ENCODE assay signal across 11 mouse cellular contexts in the genomic region with DNA sequence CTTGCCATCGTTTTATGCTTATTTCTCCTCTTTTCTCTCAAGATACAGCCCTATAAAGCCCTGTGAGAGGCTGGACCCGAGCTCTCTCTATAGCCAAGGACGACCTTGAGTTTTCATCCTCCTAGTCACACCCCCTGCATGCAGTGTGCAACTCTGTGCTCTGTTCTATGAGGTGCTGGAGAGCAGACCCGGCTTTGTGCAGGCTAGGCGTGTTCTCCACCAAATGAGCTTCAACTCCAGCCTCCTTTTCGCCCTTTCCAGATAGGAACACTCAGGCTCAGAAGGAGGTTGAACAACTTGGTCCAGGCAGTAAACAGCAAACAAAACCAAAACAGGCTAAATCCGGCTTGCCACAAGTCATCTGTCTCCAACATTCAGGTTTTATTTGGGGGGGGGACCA.
DNase-seq lines count a peak whose midpoint lies in the region; ATAC-seq lines count a peak whose summit lies in the region.
"Had no signal": no experiment of that assay in that cellular context is flagged by ENCODE, and none has a peak within 500 bp of the region (broad histone marks: within the 10 kb centered on the region; RNA-seq: fewer than 3 reads in every experiment).

No protein-coding gene starts in this region.

- no peak for ATAC-seq in hindbrain, embryonic 14.5 days (ENCODE audit: low FRiP score)
- no peak for ATAC-seq in hindbrain, embryonic 12.5 days (ENCODE audit: low FRiP score)
- ATAC-seq in midbrain, embryonic 15.5 days (replicated peaks): no peak
- no peak for ATAC-seq in midbrain, embryonic 11.5 days (ENCODE audit: low FRiP score)
- no peak for ATAC-seq in forebrain, embryonic 16.5 days
- ATAC-seq: Patski had no signal

- peaks cover 29% of the 10 kb centered on the region for H3K4me1 ChIP-seq in hindbrain, embryonic 14.5 days (replicated peaks; ENCODE audit: control insufficient read depth, insufficient read depth, low read length)
- H3K4me1 ChIP-seq in hindbrain, embryonic 12.5 days: peaks cover 26% of the 10 kb centered on the region
- H3K4me1 ChIP-seq in midbrain, embryonic 15.5 days: peaks cover 35% of the 10 kb centered on the region
- H3K4me1 ChIP-seq in midbrain, embryonic 11.5 days (ENCODE audit: control insufficient read depth, insufficient read depth, low read length): peaks cover 11% of the 10 kb centered on the region; the same call in 1 of the 2 replicates
- peaks cover 45% of the 10 kb centered on the region for H3K4me1 ChIP-seq in forebrain, embryonic 16.5 days (replicated peaks; ENCODE audit: control insufficient read depth, insufficient read depth, low read length)

- 0 out of 2 replicates have a peak overlapping the region, but pooled peaks have one; percentile 11 for H3K27ac ChIP-seq in hindbrain, embryonic 14.5 days
- H3K27ac ChIP-seq in hindbrain, embryonic 12.5 days: no peak overlapping the region
- H3K27ac ChIP-seq in midbrain, embryonic 15.5 days: peak overlapping the region; percentile 76
- H3K27ac ChIP-seq in midbrain, embryonic 11.5 days (ENCODE audit: low read depth, low read length): no peak overlapping the region
- peak overlapping the region; percentile 91 for H3K27ac ChIP-seq in forebrain, embryonic 16.5 days (ENCODE audit: low read length)
- H3K27ac ChIP-seq: macrophage had no signal

- DNase-seq in hindbrain, embryonic 14.5 days (ENCODE audit: low spot score): no peak
- no peak for DNase-seq in midbrain, embryonic 11.5 days (ENCODE audit: low spot score, missing footprints)
- no peak for DNase-seq in cerebellum, postnatal 14 days
- no peak for DNase-seq in left cerebral cortex, postnatal 25 days (ENCODE audit: low spot score in 2 of 2)
- DNase-seq: cerebellum, adult 2 months; right cerebral cortex, postnatal 4 days had no signal

- 81% methylated on average over 7 of the region's 7 CpGs for WGBS in hindbrain, embryonic 14.5 days
- 73% methylated on average over 7 of the region's 7 CpGs for WGBS in hindbrain, embryonic 12.5 days
- whole genome bisulfite sequencing in midbrain, embryonic 15.5 days: 69% methylated on average over 7 of the region's 7 CpGs
- WGBS in midbrain, embryonic 11.5 days: 66% methylated on average over 7 of the region's 7 CpGs
- 53% methylated on average over 7 of the region's 7 CpGs for WGBS in forebrain, embryonic 16.5 days

- intact Hi-C loops in left cerebral cortex, postnatal 25 days (cut with DNase I): no loop called here

- no peaks in the 10 kb centered on the region for H3K27me3 ChIP-seq in hindbrain, embryonic 14.5 days (ENCODE audit: control insufficient read depth, insufficient read depth, low read length)
- H3K27me3 ChIP-seq in hindbrain, embryonic 12.5 days: 0 out of 2 replicates have a peak, but pooled peaks cover 4% of the 10 kb centered on the region
- no peaks in the 10 kb centered on the region for H3K27me3 ChIP-seq in midbrain, embryonic 15.5 days (replicated peaks)
- H3K27me3 ChIP-seq in midbrain, embryonic 11.5 days (ENCODE audit: control insufficient read depth, insufficient read depth, low read length): no peaks in the 10 kb centered on the region; the same call in 1 of the 2 replicates
- no peaks in the 10 kb centered on the region for H3K27me3 ChIP-seq in forebrain, embryonic 16.5 days (replicated peaks; ENCODE audit: control insufficient read depth, insufficient read depth, low read length)
- H3K27me3 ChIP-seq: Patski had no signal

- no peak overlapping the region for H3K4me3 ChIP-seq in hindbrain, embryonic 14.5 days (replicated peaks; ENCODE audit: low read length)
- H3K4me3 ChIP-seq in hindbrain, embryonic 12.5 days: no peak overlapping the region
- no peak overlapping the region for H3K4me3 ChIP-seq in midbrain, embryonic 15.5 days
- H3K4me3 ChIP-seq in midbrain, embryonic 11.5 days (ENCODE audit: low read depth, low read length): no peak overlapping the region
- no peak overlapping the region for H3K4me3 ChIP-seq in forebrain, embryonic 16.5 days (replicated peaks; ENCODE audit: low read length)

- no peak overlapping the region for H3K9ac ChIP-seq in hindbrain, embryonic 14.5 days
- H3K9ac ChIP-seq in hindbrain, embryonic 12.5 days: no peak overlapping the region
- no peak overlapping the region for H3K9ac ChIP-seq in midbrain, embryonic 15.5 days
- no peak overlapping the region for H3K9ac ChIP-seq in midbrain, embryonic 11.5 days (ENCODE audit: low read length)
- H3K9ac ChIP-seq in forebrain, embryonic 16.5 days (replicated peaks; ENCODE audit: low read depth, low read length): no peak overlapping the region; the same call in 1 of the 2 replicates

- H3K4me2 ChIP-seq in hindbrain, embryonic 14.5 days (replicated peaks): no peak overlapping the region
- H3K4me2 ChIP-seq in hindbrain, embryonic 12.5 days (replicated peaks): no peak overlapping the region
- no peak overlapping the region for H3K4me2 ChIP-seq in midbrain, embryonic 15.5 days
- no peak overlapping the region for H3K4me2 ChIP-seq in midbrain, embryonic 11.5 days
- no peak overlapping the region for H3K4me2 ChIP-seq in forebrain, embryonic 16.5 days (ENCODE audit: low read length)

- no peaks in the 10 kb centered on the region for H3K9me3 ChIP-seq in hindbrain, embryonic 14.5 days (ENCODE audit: control insufficient read depth, low read length)
- H3K9me3 ChIP-seq in hindbrain, embryonic 12.5 days (replicated peaks): no peaks in the 10 kb centered on the region
- H3K9me3 ChIP-seq in midbrain, embryonic 15.5 days: no peaks in the 10 kb centered on the region
- no peaks in the 10 kb centered on the region for H3K9me3 ChIP-seq in midbrain, embryonic 11.5 days (ENCODE audit: control insufficient read depth, low read length)
- no peaks in the 10 kb centered on the region for H3K9me3 ChIP-seq in forebrain, embryonic 16.5 days (ENCODE audit: control insufficient read depth, low read length)

- no peaks in the 10 kb centered on the region for H3K36me3 ChIP-seq in hindbrain, embryonic 14.5 days (replicated peaks; ENCODE audit: control insufficient read depth, insufficient read depth)
- no peaks in the 10 kb centered on the region for H3K36me3 ChIP-seq in hindbrain, embryonic 12.5 days
- H3K36me3 ChIP-seq in midbrain, embryonic 15.5 days (replicated peaks): no peaks in the 10 kb centered on the region
- no peaks in the 10 kb centered on the region for H3K36me3 ChIP-seq in midbrain, embryonic 11.5 days (ENCODE audit: control insufficient read depth, insufficient read depth, low read length)
- H3K36me3 ChIP-seq in forebrain, embryonic 16.5 days (ENCODE audit: control insufficient read depth, insufficient read depth): no peaks in the 10 kb centered on the region

Comparison
In these comparisons a context has a peak if more than half of its experiments do, and no peak if none do; other contexts are left out.
1. H3K27ac ChIP-seq: peak in hindbrain, embryonic 14.5 days (single experiment), midbrain, embryonic 15.5 days (single experiment) and forebrain, embryonic 16.5 days (single experiment); none in hindbrain, embryonic 12.5 days (single experiment) and midbrain, embryonic 11.5 days (single experiment).